Mouse (Mus musculus): ENCODE results near the gene Gab2. TPM values are rescaled to one million over a fixed set of nuclear protein-coding genes. Genes with fewer than 3 reads are reported as not detected.
"Not testable (repeated sequence)": the region's sequence is repeated elsewhere in the genome, so short reads cannot be mapped to it uniquely, and the experiment has no call there.

Gene Gab2
- polyA plus RNA-seq, 1 experiment from 2014 or later, result 4.7 TPM

DNA sequence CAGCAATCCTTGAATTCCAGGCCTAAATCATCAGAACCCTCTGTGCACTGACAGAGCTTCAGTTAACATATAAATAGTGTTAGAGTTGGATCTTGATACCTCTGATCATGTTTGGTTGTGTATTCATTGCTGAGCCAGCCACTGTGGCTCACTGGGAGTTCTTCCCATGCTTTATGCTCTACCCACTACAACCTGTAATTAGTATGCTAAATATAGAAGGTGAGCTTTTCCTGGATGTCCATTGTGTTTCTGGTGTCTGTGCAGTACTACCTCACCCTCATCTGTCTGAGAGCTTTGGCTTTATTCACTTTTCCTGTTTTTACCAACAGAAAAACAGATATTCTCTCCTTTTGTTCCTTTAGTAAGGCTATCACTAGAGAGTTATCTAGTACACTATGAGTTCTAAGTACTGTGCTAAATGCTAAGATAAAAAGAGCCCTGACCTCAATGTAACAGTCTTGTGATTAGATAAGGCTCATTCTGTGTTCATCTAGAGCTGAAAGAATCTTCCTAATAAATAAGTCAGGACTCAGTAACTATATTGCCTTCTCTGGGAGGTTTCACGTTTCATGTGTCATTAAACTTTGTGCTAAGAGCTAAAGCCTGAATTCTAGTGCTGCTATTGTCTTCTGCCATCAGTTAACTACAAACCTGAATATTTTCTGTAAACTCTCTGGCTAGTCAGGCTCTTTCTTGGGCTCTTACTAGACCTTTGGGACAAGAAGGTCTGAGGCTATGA, 127.6 kb downstream of the Gab2 start:
- no peak overlapping the region for H3K27ac ChIP-seq
- H3K9me3 ChIP-seq, result no peaks in the 10 kb centered on the region
- 33% methylated on average over 1 of the region's 1 CpGs for WGBS
- no peak overlapping the region for H3K4me3 ChIP-seq
- no peak overlapping the region for H3K9ac ChIP-seq
- ATAC-seq (ENCODE audit: insufficient number of reproducible peaks, low FRiP score, low TSS enrichment, low read depth), result no peak
- no peaks in the 10 kb centered on the region for H3K4me1 ChIP-seq
- H3K27me3 ChIP-seq, result no peaks in the 10 kb centered on the region
- no peaks in the 10 kb centered on the region for H3K36me3 ChIP-seq
- no peak overlapping the region for H3K4me2 ChIP-seq

- H3K27me3 ChIP-seq, result no peaks in the 10 kb centered on the region
- no peak overlapping the region for H3K27ac ChIP-seq
- no peak overlapping the region for H3K4me3 ChIP-seq
- no peaks in the 10 kb centered on the region for H3K4me1 ChIP-seq
- no peaks in the 10 kb centered on the region for H3K36me3 ChIP-seq
- no peak overlapping the region for H3K4me2 ChIP-seq
- H3K9me3 ChIP-seq, result no peaks in the 10 kb centered on the region
- no peak overlapping the region for H3K9ac ChIP-seq
- no peak for ATAC-seq (ENCODE audit: insufficient number of reproducible peaks, low FRiP score, low TSS enrichment, low read depth)
These were observed 128.8 kb downstream of the Gab2 start for GRCm38 (mm10) chr7:97210064-97210685.

DNA sequence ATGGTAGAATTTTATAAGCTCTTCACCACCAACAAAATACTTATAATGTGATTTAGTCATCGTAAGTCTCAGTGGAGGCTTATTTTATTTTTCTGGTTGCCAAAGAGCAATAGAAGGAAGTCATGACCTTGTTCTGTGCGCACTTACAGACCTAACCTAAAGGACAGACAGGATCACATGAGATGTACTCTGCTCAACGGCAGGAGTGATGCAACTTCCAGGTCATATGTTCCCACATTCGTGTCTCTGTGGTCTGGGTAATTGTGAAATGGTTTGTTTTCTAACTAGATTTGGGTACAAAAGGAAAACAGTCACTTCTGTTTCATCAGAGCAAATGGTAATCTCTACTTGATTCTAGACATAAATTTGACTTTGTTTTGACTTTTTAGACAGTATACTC, 129.7 kb downstream of the Gab2 start:
- WGBS, result 66% methylated on average over 4 of the region's 4 CpGs
- H3K36me3 ChIP-seq, result no peaks in the 10 kb centered on the region
- H3K4me3 ChIP-seq, result no peak overlapping the region
- no peaks in the 10 kb centered on the region for H3K4me1 ChIP-seq
- no peak for ATAC-seq (ENCODE audit: insufficient number of reproducible peaks, low FRiP score, low TSS enrichment, low read depth)
- no peak overlapping the region for H3K27ac ChIP-seq
- H3K9me3 ChIP-seq, result no peaks in the 10 kb centered on the region
- H3K4me2 ChIP-seq, result no peak overlapping the region
- H3K27me3 ChIP-seq, result no peaks in the 10 kb centered on the region
- no peak overlapping the region for H3K9ac ChIP-seq

- no peak overlapping the region for H3K4me3 ChIP-seq
- no peaks in the 10 kb centered on the region for H3K36me3 ChIP-seq
- no peaks in the 10 kb centered on the region for H3K9me3 ChIP-seq
- H3K4me2 ChIP-seq, result no peak overlapping the region
- WGBS, result 83% methylated on average over 2 of the region's 2 CpGs
- H3K4me1 ChIP-seq, result no peaks in the 10 kb centered on the region
- H3K9ac ChIP-seq, result no peak overlapping the region
- no peaks in the 10 kb centered on the region for H3K27me3 ChIP-seq
- no peak for ATAC-seq (ENCODE audit: insufficient number of reproducible peaks, low FRiP score, low TSS enrichment, low read depth)
- no peak overlapping the region for H3K27ac ChIP-seq
These were observed 142.4 kb downstream of the Gab2 start for GRCm38 (mm10) chr7:97223836-97224235.

DNA sequence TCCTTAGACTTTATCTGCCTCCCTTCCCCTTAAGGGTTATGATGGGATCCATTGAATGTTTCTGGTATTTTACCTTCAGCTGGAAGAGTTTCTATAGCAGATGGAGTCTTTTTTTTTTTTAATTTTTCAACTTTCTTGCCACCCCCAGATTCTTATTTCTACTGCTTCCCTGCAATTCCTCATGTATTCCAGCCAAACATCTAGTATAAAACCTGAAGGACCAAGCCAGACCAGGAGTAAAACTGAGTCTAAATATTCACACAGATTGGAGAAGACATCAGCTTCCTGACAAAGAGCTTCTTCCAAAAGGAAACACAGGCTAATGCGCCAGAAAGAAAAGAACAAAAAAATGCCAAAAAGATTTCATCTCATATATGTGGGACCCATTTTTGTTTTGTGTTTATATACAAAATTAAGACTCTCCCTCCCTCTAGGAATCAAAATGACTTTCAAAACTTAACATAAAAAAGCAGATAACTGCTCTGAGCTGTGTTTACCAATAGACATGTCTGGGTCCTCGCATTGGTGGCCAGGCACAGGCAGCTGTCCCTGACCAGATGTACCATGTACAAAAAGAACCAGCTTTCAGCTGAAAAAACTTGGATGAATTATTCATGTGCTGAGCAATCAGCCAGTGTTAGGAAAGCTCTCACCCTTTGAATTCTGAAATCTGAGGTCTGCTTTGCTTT, 164.0 kb downstream of the Gab2 start:
- Histone ChIP-seq H3K4me3 (no peak overlapping the region), H3K27me3 (no peaks in the 10 kb centered on the region), H3K9me3 (no peaks in the 10 kb centered on the region), H3K9ac (no peak overlapping the region), H3K36me3 (no peaks in the 10 kb centered on the region), H3K4me2 (no peak overlapping the region), H3K27ac (no peak overlapping the region), H3K4me1 (no peaks in the 10 kb centered on the region)
- WGBS, result 84% methylated on average over 2 of the region's 2 CpGs
- ATAC-seq (ENCODE audit: insufficient number of reproducible peaks, low FRiP score, low TSS enrichment, low read depth), result no peak

DNA sequence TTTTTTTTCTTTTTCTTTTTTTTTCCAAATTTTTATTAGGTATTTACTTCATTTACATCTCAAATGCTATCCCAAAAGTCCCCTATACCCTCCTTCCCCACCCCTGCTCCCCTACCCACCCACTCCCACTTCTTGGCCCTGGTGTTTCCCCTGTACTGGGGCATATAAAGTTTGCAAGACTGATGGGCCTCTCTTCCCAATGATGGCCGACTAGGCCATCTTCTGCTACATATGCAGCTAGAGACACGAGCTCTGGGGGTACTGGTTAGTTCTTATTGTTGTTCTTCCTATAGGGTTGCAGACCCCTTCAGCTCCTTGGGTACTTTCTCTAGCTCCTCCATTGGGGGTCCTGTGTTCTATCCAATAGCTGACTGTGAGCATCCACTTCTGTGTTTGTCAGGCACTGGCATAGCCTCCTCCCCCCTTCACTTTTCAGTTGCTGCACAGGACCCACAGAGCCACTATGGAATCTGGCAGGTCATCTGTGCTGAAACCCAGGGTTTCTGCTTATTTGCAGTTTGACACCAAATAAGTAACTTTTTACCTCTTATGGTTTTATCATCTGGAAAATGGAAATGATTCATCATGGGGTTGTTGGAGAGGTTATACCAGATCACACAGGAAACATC, 164.7 kb downstream of the Gab2 start:
- H3K4me3 ChIP-seq; H3K4me1 ChIP-seq; H3K9me3 ChIP-seq; H3K36me3 ChIP-seq; ATAC-seq (ENCODE audit: insufficient number of reproducible peaks, low FRiP score, low TSS enrichment, low read depth); H3K4me2 ChIP-seq; H3K27ac ChIP-seq; H3K9ac ChIP-seq; H3K27me3 ChIP-seq: not testable (repeated sequence)
- WGBS, result 72% methylated on average over 2 of the region's 2 CpGs

- H3K9me3 ChIP-seq, result no peaks in the 10 kb centered on the region
- no peaks in the 10 kb centered on the region for H3K27me3 ChIP-seq
- ATAC-seq (ENCODE audit: insufficient number of reproducible peaks, low FRiP score, low TSS enrichment, low read depth), result no peak
- H3K4me1 ChIP-seq, result no peaks in the 10 kb centered on the region
- no peaks in the 10 kb centered on the region for H3K36me3 ChIP-seq
- no peak overlapping the region for H3K4me3 ChIP-seq
- WGBS, result 48% methylated on average over 1 of the region's 1 CpGs
- H3K9ac ChIP-seq, result no peak overlapping the region
- no peak overlapping the region for H3K4me2 ChIP-seq
- no peak overlapping the region for H3K27ac ChIP-seq
These were observed 166.3 kb downstream of the Gab2 start for GRCm38 (mm10) chr7:97247661-97248060.

DNA sequence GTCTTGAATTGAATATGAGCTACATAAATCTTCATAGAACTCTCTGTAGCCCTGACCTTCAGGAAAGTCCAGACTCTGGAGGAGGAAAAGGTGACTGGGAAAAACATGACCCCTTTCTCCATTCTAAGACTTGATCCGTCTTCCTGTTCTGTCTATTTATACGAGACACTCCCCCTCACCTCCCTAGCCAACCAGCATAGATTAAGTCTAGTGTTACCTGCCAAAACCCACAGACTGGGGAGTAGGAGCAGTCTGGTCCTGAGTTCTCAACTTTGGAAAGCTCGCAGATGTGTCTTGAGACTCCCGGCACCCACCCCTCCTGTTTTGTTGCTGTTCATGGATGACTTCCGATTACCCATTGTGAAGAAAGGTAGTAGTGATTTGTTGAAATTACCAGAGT, 166.8 kb downstream of the Gab2 start:
- Histone ChIP-seq H3K4me2 (no peak overlapping the region), H3K4me1 (no peaks in the 10 kb centered on the region), H3K4me3 (no peak overlapping the region), H3K9ac (no peak overlapping the region), H3K27me3 (no peaks in the 10 kb centered on the region), H3K36me3 (no peaks in the 10 kb centered on the region), H3K27ac (no peak overlapping the region), H3K9me3 (no peaks in the 10 kb centered on the region)
- ATAC-seq (ENCODE audit: insufficient number of reproducible peaks, low FRiP score, low TSS enrichment, low read depth), result no peak
- WGBS, result 65% methylated on average over 5 of the region's 5 CpGs

GRCm38 (mm10) chr7:97251638-97252037, 170.3 kb downstream of the Gab2 start:
- Histone ChIP-seq H3K4me3 (no peak overlapping the region), H3K9me3 (no peaks in the 10 kb centered on the region), H3K9ac (no peak overlapping the region), H3K27ac (no peak overlapping the region), H3K27me3 (no peaks in the 10 kb centered on the region), H3K4me2 (no peak overlapping the region), H3K4me1 (no peaks in the 10 kb centered on the region), H3K36me3 (no peaks in the 10 kb centered on the region)
- 77% methylated on average over 2 of the region's 2 CpGs for WGBS
- ATAC-seq (ENCODE audit: insufficient number of reproducible peaks, low FRiP score, low TSS enrichment, low read depth), result no peak

GRCm38 (mm10) chr7:97262541-97262940, 181.2 kb downstream of the Gab2 start:
- no peak overlapping the region for H3K4me3 ChIP-seq
- H3K4me2 ChIP-seq, result no peak overlapping the region
- 54% methylated on average over 1 of the region's 1 CpGs for WGBS
- no peaks in the 10 kb centered on the region for H3K36me3 ChIP-seq
- H3K27ac ChIP-seq, result no peak overlapping the region
- H3K9me3 ChIP-seq, result no peaks in the 10 kb centered on the region
- no peaks in the 10 kb centered on the region for H3K4me1 ChIP-seq
- no peaks in the 10 kb centered on the region for H3K27me3 ChIP-seq
- no peak overlapping the region for H3K9ac ChIP-seq
- no peak for ATAC-seq (ENCODE audit: insufficient number of reproducible peaks, low FRiP score, low TSS enrichment, low read depth)

GRCm38 (mm10) chr7:97270367-97270766, 189.0 kb downstream of the Gab2 start:
- ATAC-seq (ENCODE audit: insufficient number of reproducible peaks, low FRiP score, low TSS enrichment, low read depth), result no peak
- Histone ChIP-seq H3K4me1 (no peaks in the 10 kb centered on the region), H3K9ac (no peak overlapping the region), H3K9me3 (no peaks in the 10 kb centered on the region), H3K27me3 (no peaks in the 10 kb centered on the region), H3K4me3 (no peak overlapping the region), H3K4me2 (no peak overlapping the region), H3K36me3 (no peaks in the 10 kb centered on the region), H3K27ac (no peak overlapping the region)

DNA sequence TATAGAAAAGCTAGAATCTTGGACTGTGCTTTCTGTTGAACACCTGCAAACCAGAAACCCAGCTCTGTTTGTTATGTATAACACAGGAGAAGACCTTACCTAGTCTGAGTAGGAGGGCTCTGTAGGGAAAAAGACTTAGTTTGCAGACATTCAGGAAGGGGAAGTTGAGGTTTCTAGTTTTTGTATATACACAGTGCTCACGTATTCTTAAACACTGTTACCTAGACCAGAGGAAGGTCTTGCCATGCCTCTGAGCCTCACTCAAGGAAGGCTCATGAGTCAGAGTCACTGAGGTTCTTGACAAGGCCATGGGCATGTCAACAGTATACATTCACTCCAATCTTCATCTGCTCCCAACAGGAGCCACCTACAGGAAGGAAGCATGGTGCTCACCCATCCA, 189.7 kb downstream of the Gab2 start:
- ATAC-seq (ENCODE audit: insufficient number of reproducible peaks, low FRiP score, low TSS enrichment, low read depth), result no peak
- Histone ChIP-seq H3K9ac (no peak overlapping the region), H3K27me3 (no peaks in the 10 kb centered on the region), H3K9me3 (no peaks in the 10 kb centered on the region), H3K4me3 (no peak overlapping the region), H3K27ac (no peak overlapping the region), H3K4me2 (no peak overlapping the region), H3K4me1 (no peaks in the 10 kb centered on the region), H3K36me3 (no peaks in the 10 kb centered on the region)
- whole genome bisulfite sequencing, result 84% methylated on average over 1 of the region's 1 CpGs
